Mouse (Mus musculus): ENCODE results near the gene Car12. TPM values are rescaled to one million over a fixed set of nuclear protein-coding genes. Genes with fewer than 3 reads are reported as not detected.

The Car12 gene
- total RNA-seq, 1 experiment from 2014 or later = 0.12 TPM

Other genes with a start within 250 kb of the Car12 start
- 5.1 and 5.5 TPM in 2 replicates for gene Fbxl22, start 199.1 kb upstream of the Car12 start, total RNA-seq (2017)
- gene Usp3, start 120.5 kb upstream of the Car12 start, total RNA-seq (2017) = 95.1 and 127 TPM in 2 replicates
- gene Aph1b, start 81.8 kb downstream of the Car12 start, total RNA-seq (2017) = 3.0 and 3.4 TPM in 2 replicates
- 0.37 TPM in 1 of 2 replicates, not detected in the other for gene Gm10647, start 83.4 kb downstream of the Car12 start, total RNA-seq (2017)
- gene Aph1c, start 121.0 kb downstream of the Car12 start, total RNA-seq (2017) = 3.1 and 7.7 TPM in 2 replicates
- 113 and 120 TPM in 2 replicates for gene Rab8b, start 206.0 kb downstream of the Car12 start, total RNA-seq (2017)
- gene Rps27l, start 232.4 kb downstream of the Car12 start, total RNA-seq (2017) = 17.5 and 24.7 TPM in 2 replicates